Mouse (Mus musculus) spleen, adult 2 months (tissue): ENCODE measurements at regions not wholly inside any gene's neighbourhood (a gene's known extent, or its start where the extent isn't known, plus 50 kb on each side); places are given as distances from the start of the nearest gene placed in this dataset.

ENCODE experiments used
- DNase-seq, 2 experiments: peaks; one replicate each; pipeline versions ENCODE4 v3.0.0 to v3.0.0-alpha.2; 2012 to 2021; ENCODE audit warnings: low spot score in 2 of 2, low read depth in 1 of 2
- H3K27ac ChIP-seq: fragments of 200-500 bp; 2 replicates; pipeline ENCODE4 v1.5.1; 2012; ENCODE audit warnings: low read length, inconsistent platforms; ENCODE audit not compliant: insufficient read depth
- H3K27me3 ChIP-seq: fragments of 200-500 bp; 2 replicates; pipeline ENCODE4 v1.6.1; 2012; ENCODE audit warnings: mild to moderate bottlenecking, moderate library complexity, low read length, inconsistent platforms; ENCODE audit not compliant: control insufficient read depth, insufficient read depth
- H3K36me3 ChIP-seq: fragments of 200-500 bp; 2 replicates; pipeline ENCODE4 v1.6.1; 2012; ENCODE audit warnings: mild to moderate bottlenecking, low read length, inconsistent platforms; ENCODE audit not compliant: control insufficient read depth, insufficient read depth
- H3K4me1 ChIP-seq: fragments of 200-500 bp; 2 replicates; pipeline ENCODE4 v1.6.1; 2011; ENCODE audit warnings: inconsistent platforms; ENCODE audit not compliant: control insufficient read depth, insufficient read depth, insufficient read length
- H3K4me3 ChIP-seq: fragments of 200-500 bp; 2 replicates; pipeline ENCODE4 v1.5.1; 2011; ENCODE audit warnings: mild to moderate bottlenecking, inconsistent platforms; ENCODE audit not compliant: insufficient read depth, insufficient read length; ENCODE audit errors: extremely low read depth
- CTCF ChIP-seq: fragments of 200-500 bp; IDR thresholded peaks from 2 replicates; pipeline ENCODE4 v1.5.1; 2011; ENCODE audit warnings: mild to moderate bottlenecking, inconsistent platforms; ENCODE audit not compliant: insufficient read depth, insufficient read length, insufficient replicate concordance; ENCODE audit errors: extremely low read depth
- POLR2A ChIP-seq: fragments of 200-500 bp; IDR thresholded peaks from 2 replicates; pipeline ENCODE4 v1.6.1; 2011; ENCODE audit warnings: low read depth, low read length, inconsistent platforms
- WGBS: fragments of 180-500 bp; shearing (Covaris S2); methylation state at CpG from one replicate; pipeline ENCODE4 v1.1.7; 2018; 5-methylcytosine and 5-hydroxymethylcytosine counted together

DNA sequence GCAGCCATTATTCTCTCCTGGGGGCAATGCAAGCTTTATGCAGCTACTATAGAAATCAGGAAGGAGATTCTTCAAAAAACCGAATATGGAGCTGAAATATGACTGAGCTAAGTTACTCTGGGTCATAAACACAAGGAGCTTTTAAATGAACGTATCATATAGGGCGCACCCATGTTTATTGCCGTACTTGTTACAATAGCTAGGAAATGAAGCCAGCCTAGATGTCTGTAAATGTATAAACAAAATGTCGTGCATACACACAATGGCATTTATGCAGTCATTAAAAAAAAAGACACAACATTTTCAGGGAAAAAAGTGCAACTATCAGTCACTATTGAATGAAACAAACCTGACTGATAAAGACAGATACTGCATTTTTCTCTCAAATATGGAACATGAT lies 111.0 kb downstream of the Uchl5 start:
- 89% methylated on average over 5 of the region's 5 CpGs for WGBS
- DNase-seq = no peak
- no peaks in the 10 kb centered on the region for H3K36me3 ChIP-seq
- H3K4me1 ChIP-seq = no peaks in the 10 kb centered on the region
- H3K27me3 ChIP-seq = no peaks in the 10 kb centered on the region
- H3K27ac ChIP-seq = no peak overlapping the region
- H3K4me3 ChIP-seq = no peak overlapping the region
- TF ChIP-seq POLR2A (no peak), CTCF (no peak)

DNA sequence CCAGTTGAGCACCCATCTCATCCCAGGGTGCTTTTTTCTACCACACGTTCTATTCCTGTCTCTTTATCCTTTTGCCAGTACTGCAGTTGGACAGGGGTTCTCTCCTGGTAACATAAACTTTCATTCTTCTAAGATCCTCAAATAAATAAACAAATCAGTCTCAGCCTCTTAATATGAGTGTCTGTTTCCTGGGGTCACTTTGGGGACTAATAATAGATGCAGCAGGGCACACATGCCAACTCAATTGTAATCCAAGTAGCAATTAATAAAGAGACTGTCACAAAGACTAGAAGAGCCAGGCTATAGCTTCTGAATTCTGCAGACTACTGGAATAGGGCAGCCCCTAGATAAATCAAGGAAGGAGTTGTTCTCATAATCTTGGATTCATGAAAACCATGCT lies 108.9 kb downstream of the Uchl5 start:
- 91% methylated on average over 1 of the region's 1 CpGs for WGBS
- no peaks in the 10 kb centered on the region for H3K36me3 ChIP-seq

DNA sequence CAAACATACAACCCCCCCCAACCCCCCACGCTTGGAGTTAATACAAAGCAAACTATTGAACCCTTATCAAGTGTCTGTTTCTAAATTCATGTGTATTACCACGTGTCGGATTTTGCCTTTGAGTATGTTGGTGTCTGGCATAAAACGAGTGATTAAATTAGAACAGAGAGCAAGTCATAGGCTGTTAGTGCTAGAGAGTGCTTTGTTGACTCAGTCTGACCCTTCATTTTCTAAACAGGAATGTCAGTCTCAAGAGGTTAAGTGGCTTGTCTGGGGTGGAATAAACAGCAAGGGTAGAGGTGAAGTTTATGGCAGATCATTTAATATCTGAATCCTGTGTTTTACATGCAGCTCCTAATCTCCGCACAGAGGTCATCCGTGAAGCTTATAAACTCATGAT lies 104.1 kb downstream of the Uchl5 start:
- Histone ChIP-seq H3K4me3 (no peak overlapping the region), H3K4me1 (no peaks in the 10 kb centered on the region), H3K27me3 (no peaks in the 10 kb centered on the region), H3K36me3 (no peaks in the 10 kb centered on the region), H3K27ac (no peak overlapping the region)
- no peak for DNase-seq
- no peak for TF ChIP-seq CTCF
- no peak for TF ChIP-seq POLR2A
- 82% methylated on average over 6 of the region's 6 CpGs for WGBS

More for the DNA sequence above, 108.9 kb downstream of the Uchl5 start:
- H3K27ac ChIP-seq = no peak overlapping the region
- no peak for DNase-seq
- H3K4me3 ChIP-seq = no peak overlapping the region
- TF ChIP-seq POLR2A = no peak
- TF ChIP-seq CTCF = no peak
- H3K27me3 ChIP-seq = no peaks in the 10 kb centered on the region
- H3K4me1 ChIP-seq = no peaks in the 10 kb centered on the region

DNA sequence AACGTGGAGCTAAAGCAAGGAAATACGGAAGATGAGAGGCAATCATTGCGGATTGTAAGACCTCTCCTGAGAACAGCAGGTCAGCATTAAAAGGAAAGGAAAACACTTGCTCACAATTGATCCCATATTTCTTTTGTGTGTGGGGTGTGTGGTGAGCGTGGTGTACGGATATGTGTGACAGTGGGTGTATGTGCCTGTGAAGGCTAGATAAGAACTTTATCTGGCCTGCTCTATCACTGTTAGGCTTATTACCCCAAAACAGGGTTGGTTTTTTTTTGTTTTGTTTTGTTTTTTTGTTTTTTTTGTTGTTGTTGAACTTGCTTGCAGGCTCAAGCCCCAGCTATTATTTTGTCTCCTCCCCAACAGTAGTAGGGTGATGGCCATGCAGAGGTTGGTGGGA lies 102.5 kb downstream of the Uchl5 start:
- Histone ChIP-seq H3K36me3 (no peaks in the 10 kb centered on the region), H3K4me1 (no peaks in the 10 kb centered on the region), H3K27ac (no peak overlapping the region), H3K27me3 (no peaks in the 10 kb centered on the region), H3K4me3 (no peak overlapping the region)
- WGBS = 95% methylated on average over 5 of the region's 5 CpGs
- no peak for DNase-seq
- no peak for TF ChIP-seq CTCF

DNA sequence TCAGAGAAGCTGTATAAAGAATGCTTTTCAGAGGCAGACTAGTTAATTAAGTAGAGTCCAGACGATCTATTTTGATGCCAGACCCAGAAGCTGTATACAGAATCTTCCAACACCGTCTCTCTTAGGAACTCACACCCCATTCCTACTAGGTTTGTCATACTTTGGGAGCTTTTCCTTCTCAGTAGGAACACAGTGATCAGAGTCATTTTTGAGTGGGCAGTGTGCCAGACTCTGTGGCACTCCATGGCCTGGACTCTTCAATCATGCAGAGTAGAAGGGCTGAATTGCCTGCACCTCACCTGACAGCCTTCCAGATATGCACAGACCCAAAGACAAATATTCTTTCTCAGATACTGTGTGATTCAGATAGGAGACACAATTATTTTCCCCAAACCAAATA lies 101.2 kb downstream of the Uchl5 start:
- H3K4me1 ChIP-seq = no peaks in the 10 kb centered on the region
- no peaks in the 10 kb centered on the region for H3K27me3 ChIP-seq
- WGBS = 86% methylated on average over 2 of the region's 2 CpGs
- no peak for DNase-seq
- no peak overlapping the region for H3K27ac ChIP-seq
- no peak for TF ChIP-seq CTCF
- no peak for TF ChIP-seq POLR2A
- no peaks in the 10 kb centered on the region for H3K36me3 ChIP-seq
- H3K4me3 ChIP-seq = no peak overlapping the region

DNA sequence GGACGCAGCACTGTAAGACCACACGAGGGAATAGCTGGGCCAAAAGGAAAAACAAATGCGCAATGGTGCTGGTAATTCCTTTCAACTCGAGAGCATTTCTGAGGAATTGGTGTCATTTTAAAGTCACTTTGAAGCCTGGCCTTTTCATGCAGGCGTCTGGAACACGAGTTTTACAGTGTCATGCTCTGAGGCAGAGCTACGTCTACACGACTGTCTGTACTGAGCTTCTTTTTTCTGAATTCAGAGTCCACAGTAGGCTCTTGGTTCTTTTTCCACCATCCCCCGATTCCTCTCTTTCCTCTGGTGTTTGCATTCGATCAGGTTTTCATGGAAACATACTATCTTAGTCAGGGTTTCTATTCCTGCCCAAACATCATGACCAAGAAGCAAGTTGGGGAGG lies 83.2 kb downstream of the Uchl5 start:
- H3K36me3 ChIP-seq = no peaks in the 10 kb centered on the region
- DNase-seq = no peak
- no peak overlapping the region for H3K27ac ChIP-seq
- no peaks in the 10 kb centered on the region for H3K27me3 ChIP-seq
- TF ChIP-seq POLR2A (no peak), CTCF (no peak)
- no peak overlapping the region for H3K4me3 ChIP-seq
- 90% methylated on average over 10 of the region's 10 CpGs for WGBS
- no peaks in the 10 kb centered on the region for H3K4me1 ChIP-seq

DNA sequence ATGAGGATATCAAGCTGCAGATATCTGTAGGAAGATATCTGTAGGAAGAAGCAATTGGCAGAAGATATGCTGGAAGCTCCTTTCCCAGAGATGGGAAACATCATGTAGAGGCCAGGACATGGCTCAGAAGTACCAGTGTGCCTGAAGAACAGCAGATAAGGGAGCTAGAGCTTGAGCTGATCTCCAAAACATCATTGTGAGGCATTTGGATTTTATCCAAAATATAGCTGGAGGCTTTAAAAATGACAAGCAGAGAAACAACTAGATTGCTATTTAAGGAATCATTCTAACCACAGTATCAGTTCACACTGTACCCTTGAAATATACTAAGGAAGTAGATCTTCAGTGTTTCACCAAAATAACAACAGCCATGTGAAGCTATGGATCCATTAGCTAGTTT lies 81.5 kb downstream of the Uchl5 start:
- no peak overlapping the region for H3K4me3 ChIP-seq

More for the DNA sequence above, 81.5 kb downstream of the Uchl5 start:
- TF ChIP-seq POLR2A (no peak), CTCF (no peak)
- Histone ChIP-seq H3K27me3 (no peaks in the 10 kb centered on the region), H3K4me1 (no peaks in the 10 kb centered on the region), H3K36me3 (no peaks in the 10 kb centered on the region), H3K27ac (no peak overlapping the region)
- no peak for DNase-seq
